Comparison of ENCODE assay signal across 8 mouse cellular contexts in genomic region chr3:97157958-97158599, GRCm38 (mm10). TPM values are rescaled to one million over a fixed set of nuclear protein-coding genes. Genes with fewer than 3 reads are reported as not detected.
A peak's percentile ranks its signal among the peaks of the same experiment; 100 is the strongest.
DNase-seq lines count a peak whose midpoint lies in the region; ATAC-seq lines count a peak whose summit lies in the region.

No protein-coding gene starts in this region.

- H3K9ac ChIP-seq in limb, embryonic 13.5 days, result peak overlapping the region; percentile 81
- no peak overlapping the region for H3K9ac ChIP-seq in midbrain, embryonic 15.5 days

- H3K4me2 ChIP-seq in limb, embryonic 13.5 days (replicated peaks), result peak overlapping the region; percentile 83
- peak overlapping the region; percentile 79 for H3K4me2 ChIP-seq in midbrain, embryonic 15.5 days

- H3K36me3 ChIP-seq in limb, embryonic 13.5 days, result no peaks in the 10 kb centered on the region
- no peaks in the 10 kb centered on the region for H3K36me3 ChIP-seq in midbrain, embryonic 15.5 days (replicated peaks)

- WGBS in limb, embryonic 13.5 days, result 2% methylated on average over 17 of the region's 17 CpGs
- WGBS in midbrain, embryonic 15.5 days, result under 1% methylated on average over 17 of the region's 17 CpGs

- peak overlapping the region; percentile 22; the same call in 1 of the 2 replicates for H3K27ac ChIP-seq in limb, embryonic 13.5 days
- peak overlapping the region; percentile 7; the same call in 1 of the 2 replicates for H3K27ac ChIP-seq in midbrain, embryonic 15.5 days

- peak; percentile 64 for DNase-seq in CD4-positive, CD25-positive, alpha-beta regulatory T cell, adult 2 months (ENCODE audit: low read depth, low spot score)
- peak; percentile 93 for DNase-seq in embryo, embryonic 9.5 days (ENCODE audit: extremely low spot score)
- DNase-seq in heart, adult 18-20 months, result peak; percentile 86 to 95
- peak; percentile 70 to 85 for DNase-seq in kidney, adult 8-10 months
- peak; percentile 40 to 52 for DNase-seq in spleen, postnatal 14 days (ENCODE audit: low spot score in 2 of 2)

- peak overlapping the region; percentile 77 for H3K4me3 ChIP-seq in limb, embryonic 13.5 days
- H3K4me3 ChIP-seq in midbrain, embryonic 15.5 days, result peak overlapping the region; percentile 62

- ATAC-seq in CD4-positive, CD25-positive, alpha-beta regulatory T cell, adult 4 months, result no peak
- peak; percentile 37 for ATAC-seq in limb, embryonic 13.5 days (ENCODE audit: low FRiP score, low read depth)
- peak; percentile 73 for ATAC-seq in midbrain, embryonic 15.5 days (replicated peaks)

- peaks cover 18% of the 10 kb centered on the region for H3K4me1 ChIP-seq in limb, embryonic 13.5 days
- H3K4me1 ChIP-seq in midbrain, embryonic 15.5 days, result peaks cover 13% of the 10 kb centered on the region

- H3K9me3 ChIP-seq in limb, embryonic 13.5 days, result no peaks in the 10 kb centered on the region
- no peaks in the 10 kb centered on the region for H3K9me3 ChIP-seq in midbrain, embryonic 15.5 days

- H3K27me3 ChIP-seq in limb, embryonic 13.5 days, result no peaks in the 10 kb centered on the region
- no peaks in the 10 kb centered on the region for H3K27me3 ChIP-seq in midbrain, embryonic 15.5 days (replicated peaks)

RNA-seq across cellular contexts. Expression of gene Acp6, which starts 0.5 kb away (rescaled TPM):
- polyA plus RNA-seq in CD4-positive, CD25-positive, alpha-beta regulatory T cell, adult 4 months (2017; shearing (Covaris generic)), result 10 to 100 TPM; 43.0 to 64.3 TPM
- 10 to 100 TPM; 30.7 to 31.3 TPM for total RNA-seq in heart, adult 18-20 months (2021)
- polyA plus RNA-seq in limb, embryonic 13.5 days (2015; fragmentation: Nextera tagmentation; extraction: Ambion mirVana), result 37.6 and 40.5 TPM in 2 replicates
- 21.6 and 22.4 TPM in 2 replicates for polyA plus RNA-seq in midbrain, embryonic 15.5 days (2015; fragmentation: Nextera tagmentation; extraction: Ambion mirVana)
